Mouse (Mus musculus) liver, adult 2 months (tissue): ENCODE results near the gene Pax3.

ENCODE experiments used
- CTCF ChIP-seq: fragments of 200-500 bp; IDR thresholded peaks from 2 replicates; pipeline ENCODE4 v1.5.1; 2011; ENCODE audit warnings: low read depth, low read length, control low read depth
- POLR2A ChIP-seq: fragments of 200-500 bp; IDR thresholded peaks from 2 replicates; pipeline ENCODE4 v1.6.1; 2011; ENCODE audit warnings: low read length, control low read depth; ENCODE audit not compliant: insufficient read depth; ENCODE audit errors: extremely low read depth

- TF ChIP-seq CTCF (no peak), POLR2A (no peak)
These were observed 55.0 kb downstream of the Pax3 start for GRCm38 (mm10) chr1:78141741-78142501.
